Comparison of ENCODE assay signal across 7 mouse cellular contexts in genomic region chr11:97449601-97450293, GRCm38 (mm10). TPM values are rescaled to one million over a fixed set of nuclear protein-coding genes. Genes with fewer than 3 reads are reported as not detected.
A peak's percentile ranks its signal among the peaks of the same experiment; 100 is the strongest.
DNase-seq lines count a peak whose midpoint lies in the region; ATAC-seq and TF ChIP-seq lines count a peak whose summit lies in the region.

No protein-coding gene starts in this region.

- no peak for TF ChIP-seq CTCF in spleen, adult 2 months (IDR thresholded peaks at IDR 0.05; ENCODE audit: extremely low read depth, insufficient read depth, insufficient read length, insufficient replicate concordance)

- H3K4me3 ChIP-seq in embryonic facial prominence, embryonic 10.5 days: peak overlapping the region; percentile 61
- peak overlapping the region; percentile 47 for H3K4me3 ChIP-seq in intestine, embryonic 16.5 days (ENCODE audit: low read length)
- 0 out of 2 replicates have a peak overlapping the region, but pooled peaks have one; percentile 26 for H3K4me3 ChIP-seq in spleen, adult 2 months (ENCODE audit: extremely low read depth, insufficient read depth, insufficient read length)

- H3K36me3 ChIP-seq in embryonic facial prominence, embryonic 10.5 days (replicated peaks): peaks cover 85% of the 10 kb centered on the region
- peaks cover 7% of the 10 kb centered on the region; the same call in 1 of the 2 replicates for H3K36me3 ChIP-seq in intestine, embryonic 16.5 days (ENCODE audit: control insufficient read depth, insufficient read depth, low read length)
- H3K36me3 ChIP-seq in spleen, adult 2 months (ENCODE audit: control insufficient read depth, insufficient read depth, low read length): no peaks in the 10 kb centered on the region

- peaks cover 40% of the 10 kb centered on the region for H3K4me1 ChIP-seq in embryonic facial prominence, embryonic 10.5 days
- peaks cover 23% of the 10 kb centered on the region for H3K4me1 ChIP-seq in intestine, embryonic 16.5 days (ENCODE audit: control insufficient read depth, insufficient read depth, low read length)
- H3K4me1 ChIP-seq in spleen, adult 2 months (ENCODE audit: control insufficient read depth, insufficient read depth, insufficient read length): no peaks in the 10 kb centered on the region

- peak; percentile 87 for ATAC-seq in intestine, embryonic 16.5 days

- H3K4me2 ChIP-seq in intestine, embryonic 16.5 days (ENCODE audit: low read depth, low read length): peak overlapping the region; percentile 67

- H3K27ac ChIP-seq in embryonic facial prominence, embryonic 10.5 days (replicated peaks): peak overlapping the region; percentile 84
- peak overlapping the region; percentile 77 for H3K27ac ChIP-seq in intestine, embryonic 16.5 days (ENCODE audit: low read length)
- peak overlapping the region; percentile 52 for H3K27ac ChIP-seq in spleen, adult 2 months (ENCODE audit: insufficient read depth, low read length)

- H3K9me3 ChIP-seq in embryonic facial prominence, embryonic 10.5 days: no peaks in the 10 kb centered on the region
- no peaks in the 10 kb centered on the region for H3K9me3 ChIP-seq in intestine, embryonic 16.5 days (ENCODE audit: control insufficient read depth, low read length)

- H3K9ac ChIP-seq in intestine, embryonic 16.5 days (ENCODE audit: low read depth, low read length): peak overlapping the region; percentile 70

- 0 out of 2 replicates have a peak, but pooled peaks cover under 1% of the 10 kb centered on the region for H3K27me3 ChIP-seq in embryonic facial prominence, embryonic 10.5 days (replicated peaks; ENCODE audit: low read depth, poor library complexity, severe bottlenecking)
- H3K27me3 ChIP-seq in intestine, embryonic 16.5 days (replicated peaks; ENCODE audit: control insufficient read depth, insufficient read depth, low read length): no peaks in the 10 kb centered on the region
- H3K27me3 ChIP-seq in spleen, adult 2 months (ENCODE audit: control insufficient read depth, insufficient read depth, low read length): no peaks in the 10 kb centered on the region

- 15% methylated on average over 15 of the region's 15 CpGs for WGBS in embryonic facial prominence, embryonic 10.5 days
- 13% methylated on average over 15 of the region's 15 CpGs for WGBS in intestine, embryonic 16.5 days
- 54% methylated on average over 15 of the region's 15 CpGs for WGBS in spleen, adult 2 months

- DNase-seq in adrenal gland, postnatal 25 days: peak; percentile 91
- DNase-seq in embryonic facial prominence, embryonic 10.5 days (ENCODE audit: low spot score): peak; percentile 87
- DNase-seq in gastrocnemius, postnatal 36 days: peak; percentile 69 to 81
- DNase-seq in left cerebral cortex, postnatal 36 days (ENCODE audit: low spot score in 2 of 2): peak; percentile 73 to 84
- DNase-seq in mesoderm, embryonic 11.5 days (ENCODE audit: low read depth, low spot score): peak; percentile 80
- no peak for DNase-seq in spleen, adult 2 months (ENCODE audit: low read depth in 1 of 2, low spot score in 2 of 2)

- intact Hi-C loops in gastrocnemius, postnatal 36 days (cut with DNase I): no loop called here
- intact Hi-C loops in left cerebral cortex, postnatal 36 days (cut with DNase I): no loop called here

- no peak for TF ChIP-seq POLR2A in spleen, adult 2 months (IDR thresholded peaks at IDR 0.05; ENCODE audit: low read depth, low read length)

RNA-seq across cellular contexts. Expression of gene Arhgap23, which starts 34.4 kb away (rescaled TPM):
- total RNA-seq in adrenal gland, postnatal 25 days (2021): 29.5 and 37.8 TPM in 2 replicates
- polyA plus RNA-seq in embryonic facial prominence, embryonic 10.5 days (2016; fragmentation: Nextera tagmentation; extraction: Ambion mirVana): 2.4 TPM in 2 replicates
- total RNA-seq in gastrocnemius, postnatal 36 days (2021): 1 to 10 TPM; 5.4 to 6.6 TPM
- polyA plus RNA-seq in intestine, embryonic 16.5 days (2015; fragmentation: Nextera tagmentation; extraction: Ambion mirVana): 2.7 and 3.0 TPM in 2 replicates
- total RNA-seq in left cerebral cortex, postnatal 36 days (2021): 10 to 100 TPM; 68.0 to 74.4 TPM
- 39.7 and 50.2 TPM in 2 replicates for polyA plus RNA-seq in spleen, adult 2 months (2012; rRNA removed)

RNA-seq across cellular contexts. Expression of gene 4933428G20Rik, which starts 50.4 kb away (rescaled TPM):
- not detected in 2 replicates for total RNA-seq in adrenal gland, postnatal 25 days (2021)
- polyA plus RNA-seq in embryonic facial prominence, embryonic 10.5 days (2016; fragmentation: Nextera tagmentation; extraction: Ambion mirVana): 0.35 and 0.54 TPM in 2 replicates
- total RNA-seq in gastrocnemius, postnatal 36 days (2021): not detected
- polyA plus RNA-seq in intestine, embryonic 16.5 days (2015; fragmentation: Nextera tagmentation; extraction: Ambion mirVana): 0.18 and 0.45 TPM in 2 replicates
- total RNA-seq in left cerebral cortex, postnatal 36 days (2021): under 1 TPM; 0.22 to 0.48 TPM
- polyA plus RNA-seq in spleen, adult 2 months (2012; rRNA removed): not detected in 2 replicates

Comparison
In these comparisons a context has a peak if more than half of its experiments do, and no peak if none do; other contexts are left out.
1. DNase-seq: peak in adrenal gland, postnatal 25 days (single experiment), embryonic facial prominence, embryonic 10.5 days (single experiment), gastrocnemius, postnatal 36 days (2 of 2), left cerebral cortex, postnatal 36 days (2 of 2) and mesoderm, embryonic 11.5 days (single experiment); none in spleen, adult 2 months (0 of 2).
2. Peak in every context shown above with its lines, with median percentiles within 50 percentile points of each other: H3K27ac ChIP-seq and H3K4me3 ChIP-seq.